Mouse (Mus musculus) liver, embryonic 14.5 days (tissue): ENCODE data around the gene Spock1.

Experiments used
- CTCF ChIP-seq: IDR thresholded peaks from 2 replicates; pipeline ENCODE4 v1.5.1; 2016; ENCODE audit warnings: antibody characterized with exemption, low read depth, control low read depth
- EP300 ChIP-seq: IDR thresholded peaks from 2 replicates; pipeline ENCODE4 v1.6.1; 2016; ENCODE audit warnings: antibody characterized with exemption, low read depth

DNA sequence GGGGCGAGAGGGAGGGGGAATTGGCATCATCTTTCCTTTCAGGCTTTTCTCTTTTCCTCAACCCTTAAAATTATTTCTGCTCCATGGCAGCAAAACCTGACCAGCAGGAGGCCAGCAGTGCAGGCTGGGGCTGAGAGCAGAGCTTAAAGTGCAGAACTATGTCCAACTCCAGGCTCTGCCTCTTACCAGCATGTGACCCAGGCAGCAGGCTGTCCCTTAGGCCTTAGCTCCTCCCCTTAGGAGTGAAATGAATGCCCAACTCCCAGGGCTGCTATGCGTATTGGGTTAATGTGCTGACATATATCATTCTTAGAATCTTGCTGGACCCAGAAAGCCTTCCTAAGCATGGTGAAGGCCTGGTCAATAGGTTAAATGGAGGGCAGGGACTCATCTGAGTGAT, 434.1 kb downstream of the Spock1 start:
- no peak for TF ChIP-seq CTCF
- TF ChIP-seq EP300, result no peak
